ENCODE assay signal across 38 mouse cellular contexts in genomic region chr5:72656270-72656791, GRCm38 (mm10). TPM values are rescaled to one million over a fixed set of nuclear protein-coding genes. Genes with fewer than 3 reads are reported as not detected.
DNase-seq lines count a peak whose midpoint lies in the region; ATAC-seq and TF ChIP-seq lines count a peak whose summit lies in the region.
"Had no signal": no experiment of that assay in that cellular context is flagged by ENCODE, and none has a peak within 500 bp of the region (broad histone marks: within the 10 kb centered on the region; RNA-seq: fewer than 3 reads in every experiment).

No protein-coding gene starts in this region.

- H3K27ac ChIP-seq in limb, embryonic 12.5 days: peak overlapping the region; percentile 19; the same call in 1 of the 2 replicates
- H3K27ac ChIP-seq in limb, embryonic 10.5 days: no peak overlapping the region
- H3K27ac ChIP-seq in intestine, embryonic 15.5 days: peak overlapping the region; percentile 52; the same call in 1 of the 2 replicates
- H3K27ac ChIP-seq in layer of hippocampus, adult 2 months: no peak overlapping the region
- H3K27ac ChIP-seq: forebrain, embryonic 13.5 days; left cerebral cortex, adult 2 months; liver, embryonic 15.5 days; midbrain, embryonic 10.5 days; midbrain, embryonic 15.5 days; neural tube, embryonic 13.5 days; stomach, embryonic 15.5 days had no signal

- peak; percentile 22 for DNase-seq in heart, adult 11 months
- no peak for DNase-seq in heart, postnatal 36 days
- DNase-seq in limb, embryonic 10.5 days (ENCODE audit: low spot score): no peak
- DNase-seq in mesoderm, embryonic 11.5 days (ENCODE audit: low read depth, low spot score): peak; percentile 13
- no peak for DNase-seq in thymus, adult 18-20 months
- no peak for DNase-seq in layer of hippocampus, adult 2 months (ENCODE audit: low spot score in 2 of 2)
- DNase-seq: adrenal gland, postnatal 14 days; cerebellum, adult 11 months; cerebellum, adult 9-10 months; gastrocnemius, postnatal 10 days; heart, postnatal 14 days; kidney, adult 18-20 months; lung, embryonic 14.5 days; lung, postnatal 14 days; retina, postnatal 1 day; right cerebral cortex, postnatal 14 days; thymus, adult 2 months; thymus, postnatal 36 days had no signal

- no peaks in the 10 kb centered on the region for H3K36me3 ChIP-seq in limb, embryonic 12.5 days
- H3K36me3 ChIP-seq in limb, embryonic 10.5 days: no peaks in the 10 kb centered on the region
- no peaks in the 10 kb centered on the region for H3K36me3 ChIP-seq in intestine, embryonic 15.5 days
- H3K36me3 ChIP-seq: liver, embryonic 15.5 days; midbrain, embryonic 10.5 days; midbrain, embryonic 15.5 days; neural tube, embryonic 13.5 days; stomach, embryonic 15.5 days had no signal

- H3K4me2 ChIP-seq in limb, embryonic 12.5 days: no peak overlapping the region
- H3K4me2 ChIP-seq in intestine, embryonic 15.5 days (replicated peaks): peak overlapping the region; percentile 41
- H3K4me2 ChIP-seq: forebrain, embryonic 13.5 days; liver, embryonic 15.5 days; lung, embryonic 14.5 days; midbrain, embryonic 15.5 days; neural tube, embryonic 13.5 days; stomach, embryonic 15.5 days had no signal

- no peak for TF ChIP-seq CTCF in layer of hippocampus, adult 2 months (conservative IDR thresholded peaks at IDR 0.05)

- no peaks in the 10 kb centered on the region for H3K27me3 ChIP-seq in limb, embryonic 12.5 days
- H3K27me3 ChIP-seq in limb, embryonic 10.5 days (ENCODE audit: low read depth, poor library complexity, severe bottlenecking): no peaks in the 10 kb centered on the region
- no peaks in the 10 kb centered on the region for H3K27me3 ChIP-seq in intestine, embryonic 15.5 days (replicated peaks)
- H3K27me3 ChIP-seq: liver, embryonic 15.5 days; midbrain, embryonic 15.5 days; Patski; stomach, embryonic 15.5 days had no signal

- ATAC-seq in limb, embryonic 12.5 days (ENCODE audit: insufficient number of reproducible peaks, insufficient read depth, low FRiP score, low TSS enrichment, low read depth): no peak
- peak; percentile 89 for ATAC-seq in intestine, embryonic 15.5 days
- ATAC-seq: forebrain, embryonic 13.5 days; hindbrain, embryonic 16.5 days; midbrain, embryonic 15.5 days; Patski had no signal

- H3K4me1 ChIP-seq in limb, embryonic 12.5 days (replicated peaks): peaks cover 14% of the 10 kb centered on the region
- H3K4me1 ChIP-seq in limb, embryonic 10.5 days: peaks cover 10% of the 10 kb centered on the region
- 0 out of 2 replicates have a peak, but pooled peaks cover under 1% of the 10 kb centered on the region for H3K4me1 ChIP-seq in intestine, embryonic 15.5 days (replicated peaks)
- H3K4me1 ChIP-seq: midbrain, embryonic 10.5 days; midbrain, embryonic 15.5 days; neural tube, embryonic 13.5 days; stomach, embryonic 15.5 days had no signal

- no peak overlapping the region for H3K4me3 ChIP-seq in limb, embryonic 12.5 days (replicated peaks)
- no peak overlapping the region for H3K4me3 ChIP-seq in limb, embryonic 10.5 days
- H3K4me3 ChIP-seq in intestine, embryonic 15.5 days (replicated peaks): no peak overlapping the region
- H3K4me3 ChIP-seq in layer of hippocampus, adult 2 months: no peak overlapping the region
- H3K4me3 ChIP-seq: forebrain, embryonic 13.5 days; left cerebral cortex, adult 2 months; liver, embryonic 15.5 days; midbrain, embryonic 10.5 days; midbrain, embryonic 15.5 days; neural tube, embryonic 13.5 days; stomach, embryonic 15.5 days had no signal

- H3K9ac ChIP-seq in limb, embryonic 12.5 days (replicated peaks): no peak overlapping the region
- H3K9ac ChIP-seq in intestine, embryonic 15.5 days: no peak overlapping the region
- H3K9ac ChIP-seq: forebrain, embryonic 13.5 days; liver, embryonic 15.5 days; lung, embryonic 14.5 days; midbrain, embryonic 15.5 days; neural tube, embryonic 13.5 days; stomach, embryonic 15.5 days had no signal

- 21% methylated on average over 7 of the region's 7 CpGs for WGBS in limb, embryonic 12.5 days
- 41% methylated on average over 7 of the region's 7 CpGs for WGBS in limb, embryonic 10.5 days
- WGBS in intestine, embryonic 15.5 days: 40% methylated on average over 7 of the region's 7 CpGs

- intact Hi-C loops in heart, postnatal 36 days (cut with DNase I): no loop called here

- no peaks in the 10 kb centered on the region for H3K9me3 ChIP-seq in limb, embryonic 12.5 days
- H3K9me3 ChIP-seq in limb, embryonic 10.5 days (replicated peaks): no peaks in the 10 kb centered on the region
- no peaks in the 10 kb centered on the region for H3K9me3 ChIP-seq in intestine, embryonic 15.5 days
- H3K9me3 ChIP-seq: forebrain, embryonic 13.5 days; liver, embryonic 15.5 days; midbrain, embryonic 10.5 days; midbrain, embryonic 15.5 days; neural tube, embryonic 13.5 days; stomach, embryonic 15.5 days had no signal

RNA-seq across cellular contexts. Expression of gene Nipal1, which starts 8.7 kb away (rescaled TPM):
- not detected for total RNA-seq in heart, postnatal 36 days (2021)
- 0.76 and 0.84 TPM in 2 replicates for polyA plus RNA-seq in limb, embryonic 12.5 days (2016; fragmentation: Nextera tagmentation; extraction: Ambion mirVana)
- polyA plus RNA-seq in limb, embryonic 10.5 days (2016; fragmentation: Nextera tagmentation; extraction: Ambion mirVana): 0.76 TPM in 1 of 2 replicates, not detected in the other
- polyA plus RNA-seq in intestine, embryonic 15.5 days (2015; fragmentation: Nextera tagmentation; extraction: Ambion mirVana): 30.5 and 31.6 TPM in 2 replicates
- total RNA-seq in layer of hippocampus, adult 2 months (2021): not detected
- total RNA-seq: layer of hippocampus, postnatal 14 days; left cerebral cortex, adult 2 months; left cerebral cortex, postnatal 25 days; MEL had no signal
- polyA plus RNA-seq: heart, embryonic 14.5 days had no signal

RNA-seq across cellular contexts. Expression of gene Cnga1, which starts 12.3 kb away (rescaled TPM):
- total RNA-seq in heart, postnatal 36 days (2021): not detected
- polyA plus RNA-seq in limb, embryonic 12.5 days (2016; fragmentation: Nextera tagmentation; extraction: Ambion mirVana): not detected in 2 replicates
- polyA plus RNA-seq in limb, embryonic 10.5 days (2016; fragmentation: Nextera tagmentation; extraction: Ambion mirVana): not detected in 2 replicates
- polyA plus RNA-seq in intestine, embryonic 15.5 days (2015; fragmentation: Nextera tagmentation; extraction: Ambion mirVana): 0.06 TPM in 1 of 2 replicates, not detected in the other
- total RNA-seq in layer of hippocampus, adult 2 months (2021): not detected
- total RNA-seq: adrenal gland, postnatal 14 days; gastrocnemius, postnatal 10 days; layer of hippocampus, postnatal 14 days; left cerebral cortex, adult 2 months; left cerebral cortex, postnatal 25 days; liver, adult 2 months; MEL had no signal
- polyA plus RNA-seq: embryonic facial prominence, embryonic 11.5 days; forebrain, embryonic 13.5 days; gonadal fat pad, adult 2 months; heart, embryonic 14.5 days; hindbrain, embryonic 11.5 days; hindbrain, embryonic 16.5 days; large intestine, adult 2 months; liver, adult 2 months; liver, embryonic 15.5 days; lung, embryonic 14.5 days; midbrain, embryonic 10.5 days; midbrain, embryonic 15.5 days; neural tube, embryonic 13.5 days; stomach, embryonic 15.5 days had no signal

Comparison
In these comparisons a context has a peak if more than half of its experiments do, and no peak if none do; other contexts are left out.
1. DNase-seq: peak in heart, adult 11 months (single experiment) and mesoderm, embryonic 11.5 days (single experiment); none in heart, postnatal 36 days (0 of 2), limb, embryonic 10.5 days (single experiment), thymus, adult 18-20 months (0 of 2) and layer of hippocampus, adult 2 months (0 of 2).
2. H3K27ac ChIP-seq: peak in limb, embryonic 12.5 days (single experiment) and intestine, embryonic 15.5 days (single experiment); none in limb, embryonic 10.5 days (single experiment) and layer of hippocampus, adult 2 months (single experiment).
3. RNA of gene Nipal1, which starts 8.7 kb away (polyA plus RNA-seq): 30.5 to 31.6 TPM in intestine, embryonic 15.5 days; 0.76 to 0.84 TPM in limb, embryonic 12.5 days and 0.76 TPM in limb, embryonic 10.5 days; every median in the first group is over 10 times any median in the second.